Mouse (Mus musculus): ENCODE measurements around the gene Pla1a. TPM values are rescaled to one million over a fixed set of nuclear protein-coding genes. Genes with fewer than 3 reads are reported as not detected.

Gene Pla1a
- polyA plus RNA-seq, 1 experiment from 2014 or later, result 0.81 TPM

- ATAC-seq (replicated peaks; ENCODE audit: low FRiP score, low TSS enrichment, low read depth) (no peak), DNase-seq (ENCODE audit: low spot score) (no peak)
- 99% methylated on average over 20 of the region's 20 CpGs for WGBS
- Histone ChIP-seq H3K4me1 (replicated peaks; ENCODE audit: control insufficient read depth, insufficient read depth, low read length) (no peaks in the 10 kb centered on the region), H3K27me3 (replicated peaks; ENCODE audit: control insufficient read depth, insufficient read depth, low read length) (no peaks in the 10 kb centered on the region), H3K4me2 (ENCODE audit: low read length) (no peak overlapping the region), H3K4me3 (ENCODE audit: low read depth, low read length) (no peak overlapping the region), H3K9me3 (ENCODE audit: control insufficient read depth, low read length) (no peaks in the 10 kb centered on the region), H3K36me3 (ENCODE audit: control insufficient read depth, insufficient read depth, low read length) (peaks cover 70% of the 10 kb centered on the region), H3K9ac (ENCODE audit: low read length) (no peak overlapping the region), H3K27ac (ENCODE audit: low read depth) (no peak overlapping the region)
Measured at GRCm38 (mm10) chr16:38445576-38445975, 12.6 kb upstream of the Pla1a start.

- WGBS, result 90% methylated on average over 1 of the region's 1 CpGs
- Histone ChIP-seq H3K4me2 (ENCODE audit: low read length) (no peak overlapping the region), H3K4me3 (ENCODE audit: low read depth, low read length) (no peak overlapping the region), H3K9ac (ENCODE audit: low read length) (no peak overlapping the region), H3K9me3 (ENCODE audit: control insufficient read depth, low read length) (no peaks in the 10 kb centered on the region), H3K4me1 (replicated peaks; ENCODE audit: control insufficient read depth, insufficient read depth, low read length) (no peaks in the 10 kb centered on the region), H3K36me3 (ENCODE audit: control insufficient read depth, insufficient read depth, low read length) (peaks cover 69% of the 10 kb centered on the region), H3K27ac (ENCODE audit: low read depth) (no peak overlapping the region), H3K27me3 (replicated peaks; ENCODE audit: control insufficient read depth, insufficient read depth, low read length) (no peaks in the 10 kb centered on the region)
- no peak for DNase-seq (ENCODE audit: low spot score)
- ATAC-seq (replicated peaks; ENCODE audit: low FRiP score, low TSS enrichment, low read depth), result no peak
Measured at GRCm38 (mm10) chr16:38445046-38445445, 12.1 kb upstream of the Pla1a start.

GRCm38 (mm10) chr16:38443721-38444464 lies 10.9 kb upstream of the Pla1a start:
- no peaks in the 10 kb centered on the region for H3K27me3 ChIP-seq (replicated peaks; ENCODE audit: control insufficient read depth, insufficient read depth, low read length)
- no peaks in the 10 kb centered on the region for H3K9me3 ChIP-seq (ENCODE audit: control insufficient read depth, low read length)
- H3K4me3 ChIP-seq (ENCODE audit: low read depth, low read length), result no peak overlapping the region
- H3K4me1 ChIP-seq (replicated peaks; ENCODE audit: control insufficient read depth, insufficient read depth, low read length), result no peaks in the 10 kb centered on the region
- peaks cover 57% of the 10 kb centered on the region for H3K36me3 ChIP-seq (ENCODE audit: control insufficient read depth, insufficient read depth, low read length)
- no peak overlapping the region for H3K9ac ChIP-seq (ENCODE audit: low read length)
- DNase-seq (ENCODE audit: low spot score) (no peak), ATAC-seq (replicated peaks; ENCODE audit: low FRiP score, low TSS enrichment, low read depth) (no peak)
- H3K4me2 ChIP-seq (ENCODE audit: low read length), result no peak overlapping the region
- no peak overlapping the region for H3K27ac ChIP-seq (ENCODE audit: low read depth)
- WGBS, result 96% methylated on average over 7 of the region's 7 CpGs

GRCm38 (mm10) chr16:38442216-38442615 lies 9.3 kb upstream of the Pla1a start:
- no peak overlapping the region for H3K4me3 ChIP-seq (ENCODE audit: low read depth, low read length)
- no peaks in the 10 kb centered on the region for H3K9me3 ChIP-seq (ENCODE audit: control insufficient read depth, low read length)
- H3K4me2 ChIP-seq (ENCODE audit: low read length), result no peak overlapping the region
- H3K27ac ChIP-seq (ENCODE audit: low read depth), result no peak overlapping the region
- H3K36me3 ChIP-seq (ENCODE audit: control insufficient read depth, insufficient read depth, low read length), result peaks cover 41% of the 10 kb centered on the region
- ATAC-seq (replicated peaks; ENCODE audit: low FRiP score, low TSS enrichment, low read depth), result no peak
- H3K27me3 ChIP-seq (replicated peaks; ENCODE audit: control insufficient read depth, insufficient read depth, low read length), result no peaks in the 10 kb centered on the region
- DNase-seq (ENCODE audit: low spot score), result no peak
- H3K4me1 ChIP-seq (replicated peaks; ENCODE audit: control insufficient read depth, insufficient read depth, low read length), result no peaks in the 10 kb centered on the region
- H3K9ac ChIP-seq (ENCODE audit: low read length), result no peak overlapping the region
- 83% methylated on average over 8 of the region's 8 CpGs for WGBS

GRCm38 (mm10) chr16:38441611-38442010 lies 8.7 kb upstream of the Pla1a start:
- 81% methylated on average over 5 of the region's 5 CpGs for whole genome bisulfite sequencing
- peaks cover 35% of the 10 kb centered on the region for H3K36me3 ChIP-seq (ENCODE audit: control insufficient read depth, insufficient read depth, low read length)
- H3K4me3 ChIP-seq (ENCODE audit: low read depth, low read length), result no peak overlapping the region
- no peaks in the 10 kb centered on the region for H3K9me3 ChIP-seq (ENCODE audit: control insufficient read depth, low read length)
- no peak for ATAC-seq (replicated peaks; ENCODE audit: low FRiP score, low TSS enrichment, low read depth)
- H3K27ac ChIP-seq (ENCODE audit: low read depth), result no peak overlapping the region
- no peak overlapping the region for H3K4me2 ChIP-seq (ENCODE audit: low read length)
- H3K4me1 ChIP-seq (replicated peaks; ENCODE audit: control insufficient read depth, insufficient read depth, low read length), result no peaks in the 10 kb centered on the region
- no peak overlapping the region for H3K9ac ChIP-seq (ENCODE audit: low read length)
- no peaks in the 10 kb centered on the region for H3K27me3 ChIP-seq (replicated peaks; ENCODE audit: control insufficient read depth, insufficient read depth, low read length)
- no peak for DNase-seq (ENCODE audit: low spot score)

- Histone ChIP-seq H3K9ac (ENCODE audit: low read length) (no peak overlapping the region), H3K9me3 (ENCODE audit: control insufficient read depth, low read length) (no peaks in the 10 kb centered on the region), H3K4me1 (replicated peaks; ENCODE audit: control insufficient read depth, insufficient read depth, low read length) (no peaks in the 10 kb centered on the region), H3K36me3 (ENCODE audit: control insufficient read depth, insufficient read depth, low read length) (peaks cover 23% of the 10 kb centered on the region), H3K27me3 (replicated peaks; ENCODE audit: control insufficient read depth, insufficient read depth, low read length) (no peaks in the 10 kb centered on the region), H3K4me3 (ENCODE audit: low read depth, low read length) (no peak overlapping the region), H3K27ac (ENCODE audit: low read depth) (no peak overlapping the region), H3K4me2 (ENCODE audit: low read length) (no peak overlapping the region)
- 75% methylated on average over 6 of the region's 6 CpGs for WGBS
- DNase-seq (ENCODE audit: low spot score), result no peak
- ATAC-seq (replicated peaks; ENCODE audit: low FRiP score, low TSS enrichment, low read depth), result no peak
Measured at GRCm38 (mm10) chr16:38440403-38440802, 7.5 kb upstream of the Pla1a start.

- Histone ChIP-seq H3K9ac (ENCODE audit: low read length) (no peak overlapping the region), H3K27me3 (replicated peaks; ENCODE audit: control insufficient read depth, insufficient read depth, low read length) (no peaks in the 10 kb centered on the region), H3K4me1 (replicated peaks; ENCODE audit: control insufficient read depth, insufficient read depth, low read length) (no peaks in the 10 kb centered on the region), H3K9me3 (ENCODE audit: control insufficient read depth, low read length) (no peaks in the 10 kb centered on the region), H3K27ac (ENCODE audit: low read depth) (no peak overlapping the region), H3K36me3 (ENCODE audit: control insufficient read depth, insufficient read depth, low read length) (peaks cover 12% of the 10 kb centered on the region), H3K4me3 (ENCODE audit: low read depth, low read length) (no peak overlapping the region), H3K4me2 (ENCODE audit: low read length) (no peak overlapping the region)
- WGBS, result 81% methylated on average over 1 of the region's 1 CpGs
- ATAC-seq (replicated peaks; ENCODE audit: low FRiP score, low TSS enrichment, low read depth) (no peak), DNase-seq (ENCODE audit: low spot score) (no peak)
Measured at GRCm38 (mm10) chr16:38439190-38439589, 6.2 kb upstream of the Pla1a start.

GRCm38 (mm10) chr16:38434295-38434795 lies 1.4 kb upstream of the Pla1a start:
- ATAC-seq (replicated peaks; ENCODE audit: low FRiP score, low TSS enrichment, low read depth) (no peak), DNase-seq (ENCODE audit: low spot score) (no peak)
- peaks cover 5% of the 10 kb centered on the region; the same call in 1 of the 2 replicates for H3K4me1 ChIP-seq (replicated peaks; ENCODE audit: control insufficient read depth, insufficient read depth, low read length)
- H3K9me3 ChIP-seq (ENCODE audit: control insufficient read depth, low read length), result no peaks in the 10 kb centered on the region
- no peak overlapping the region for H3K4me2 ChIP-seq (ENCODE audit: low read length)
- H3K4me3 ChIP-seq (ENCODE audit: low read depth, low read length), result no peak overlapping the region
- H3K9ac ChIP-seq (ENCODE audit: low read length), result no peak overlapping the region
- no peaks in the 10 kb centered on the region for H3K36me3 ChIP-seq (ENCODE audit: control insufficient read depth, insufficient read depth, low read length)
- no peak overlapping the region for H3K27ac ChIP-seq (ENCODE audit: low read depth)
- WGBS, result 89% methylated on average over 4 of the region's 4 CpGs
- H3K27me3 ChIP-seq (replicated peaks; ENCODE audit: control insufficient read depth, insufficient read depth, low read length), result no peaks in the 10 kb centered on the region

GRCm38 (mm10) chr16:38433514-38433913 lies 569 bp upstream of the Pla1a start:
- DNase-seq (ENCODE audit: low spot score) (no peak), ATAC-seq (replicated peaks; ENCODE audit: low FRiP score, low TSS enrichment, low read depth) (no peak)
- H3K9me3 ChIP-seq (ENCODE audit: control insufficient read depth, low read length), result no peaks in the 10 kb centered on the region
- H3K27ac ChIP-seq (ENCODE audit: low read depth), result no peak overlapping the region
- no peak overlapping the region for H3K9ac ChIP-seq (ENCODE audit: low read length)
- no peak overlapping the region for H3K4me2 ChIP-seq (ENCODE audit: low read length)
- H3K4me1 ChIP-seq (replicated peaks; ENCODE audit: control insufficient read depth, insufficient read depth, low read length), result peaks cover 5% of the 10 kb centered on the region; the same call in 1 of the 2 replicates
- no peaks in the 10 kb centered on the region for H3K27me3 ChIP-seq (replicated peaks; ENCODE audit: control insufficient read depth, insufficient read depth, low read length)
- WGBS, result 88% methylated on average over 8 of the region's 8 CpGs
- no peaks in the 10 kb centered on the region for H3K36me3 ChIP-seq (ENCODE audit: control insufficient read depth, insufficient read depth, low read length)
- H3K4me3 ChIP-seq (ENCODE audit: low read depth, low read length), result no peak overlapping the region

All from intestine, embryonic 14.5 days (tissue).